ENCODE assay signal across 9 mouse cellular contexts in genomic region chr2:158030007-158030406, GRCm38 (mm10). TPM values are rescaled to one million over a fixed set of nuclear protein-coding genes. Genes with fewer than 3 reads are reported as not detected.
DNase-seq lines count a peak whose midpoint lies in the region; ATAC-seq and TF ChIP-seq lines count a peak whose summit lies in the region.
"Had no signal": no experiment of that assay in that cellular context is flagged by ENCODE, and none has a peak within 500 bp of the region (broad histone marks: within the 10 kb centered on the region; RNA-seq: fewer than 3 reads in every experiment).

No protein-coding gene starts in this region.

- no peak overlapping the region for H3K27ac ChIP-seq in heart, embryonic 11.5 days (ENCODE audit: low read depth, low read length)
- no peak overlapping the region for H3K27ac ChIP-seq in ES-Bruce4 (ENCODE audit: insufficient read depth, low read length)
- no peak overlapping the region for H3K27ac ChIP-seq in heart, embryonic 16.5 days (ENCODE audit: low read length)
- peak overlapping the region; percentile 61; the same call in 1 of the 2 replicates for H3K27ac ChIP-seq in liver, embryonic 16.5 days (ENCODE audit: low read length)

- H3K9me3 ChIP-seq in heart, embryonic 11.5 days (replicated peaks; ENCODE audit: control insufficient read depth, low read length), result no peaks in the 10 kb centered on the region
- no peaks in the 10 kb centered on the region for H3K9me3 ChIP-seq in ES-Bruce4 (replicated peaks; ENCODE audit: control insufficient read depth, insufficient read depth, low read length, poor library complexity, severe bottlenecking)
- H3K9me3 ChIP-seq in heart, embryonic 16.5 days (replicated peaks; ENCODE audit: control insufficient read depth, low read length), result no peaks in the 10 kb centered on the region
- no peaks in the 10 kb centered on the region for H3K9me3 ChIP-seq in liver, embryonic 16.5 days (replicated peaks; ENCODE audit: control insufficient read depth, low read length)

- no peak for DNase-seq in heart, adult 8-10 months (ENCODE audit: low spot score)
- no peak for DNase-seq in embryo, embryonic 9.5 days (ENCODE audit: extremely low spot score)
- no peak for DNase-seq in frontal cortex, postnatal 25 days (ENCODE audit: low spot score in 2 of 2)
- DNase-seq in gastrocnemius, adult 18-20 months (ENCODE audit: low spot score), result no peak
- DNase-seq: cerebellum, postnatal 14 days had no signal

- ATAC-seq in heart, embryonic 11.5 days (replicated peaks; ENCODE audit: insufficient number of reproducible peaks, low FRiP score, low TSS enrichment), result no peak
- no peak for ATAC-seq in heart, embryonic 16.5 days (replicated peaks; ENCODE audit: extremely low read depth, insufficient read depth, low FRiP score)
- ATAC-seq in liver, embryonic 16.5 days (ENCODE audit: low read depth), result no peak

- no peak overlapping the region for H3K9ac ChIP-seq in heart, embryonic 11.5 days (ENCODE audit: low read depth, low read length)
- H3K9ac ChIP-seq in ES-Bruce4 (ENCODE audit: low read depth, poor library complexity, severe bottlenecking), result peak overlapping the region; percentile 67; the same call in 1 of the 2 replicates
- peak overlapping the region; percentile 98; the same call in 1 of the 2 replicates for H3K9ac ChIP-seq in heart, embryonic 16.5 days (ENCODE audit: low read length)
- peak overlapping the region; percentile 97 for H3K9ac ChIP-seq in liver, embryonic 16.5 days (ENCODE audit: low read depth, low read length)

- H3K4me2 ChIP-seq in heart, embryonic 11.5 days, result peak overlapping the region; percentile 83
- H3K4me2 ChIP-seq in heart, embryonic 16.5 days (ENCODE audit: low read depth, low read length), result peak overlapping the region; percentile 91
- peak overlapping the region; percentile 62 for H3K4me2 ChIP-seq in liver, embryonic 16.5 days (ENCODE audit: low read depth, low read length)

- H3K4me3 ChIP-seq in heart, embryonic 11.5 days (ENCODE audit: low read depth, low read length), result peak overlapping the region; percentile 91
- H3K4me3 ChIP-seq in ES-Bruce4 (ENCODE audit: low read depth, low read length), result no peak overlapping the region
- peak overlapping the region; percentile 99 for H3K4me3 ChIP-seq in heart, embryonic 16.5 days (ENCODE audit: low read length)
- peak overlapping the region; percentile 86 for H3K4me3 ChIP-seq in liver, embryonic 16.5 days (ENCODE audit: low read depth, low read length)

- H3K4me1 ChIP-seq in heart, embryonic 11.5 days (ENCODE audit: control insufficient read depth, insufficient read depth, low read length), result peaks cover 23% of the 10 kb centered on the region
- H3K4me1 ChIP-seq in ES-Bruce4 (ENCODE audit: control insufficient read depth, insufficient read depth, low read length), result peaks cover 3% of the 10 kb centered on the region
- peaks cover 26% of the 10 kb centered on the region for H3K4me1 ChIP-seq in heart, embryonic 16.5 days (ENCODE audit: control insufficient read depth, insufficient read depth, low read length)
- peaks cover 41% of the 10 kb centered on the region for H3K4me1 ChIP-seq in liver, embryonic 16.5 days (ENCODE audit: control insufficient read depth, low read depth, low read length)

- no peak for TF ChIP-seq POLR2A in ES-Bruce4 (IDR thresholded peaks at IDR 0.05; ENCODE audit: insufficient read depth, low read length)

- no peaks in the 10 kb centered on the region for H3K36me3 ChIP-seq in heart, embryonic 11.5 days (ENCODE audit: control insufficient read depth, insufficient read depth, low read length)
- H3K36me3 ChIP-seq in ES-Bruce4 (ENCODE audit: control insufficient read depth, insufficient read depth, low read length, poor library complexity, severe bottlenecking), result no peaks in the 10 kb centered on the region
- no peaks in the 10 kb centered on the region for H3K36me3 ChIP-seq in heart, embryonic 16.5 days (ENCODE audit: control insufficient read depth, insufficient read depth)
- H3K36me3 ChIP-seq in liver, embryonic 16.5 days (ENCODE audit: control insufficient read depth, insufficient read depth), result no peaks in the 10 kb centered on the region

- H3K27me3 ChIP-seq in heart, embryonic 11.5 days (ENCODE audit: control insufficient read depth, insufficient read depth, low read length), result no peaks in the 10 kb centered on the region
- H3K27me3 ChIP-seq in ES-Bruce4 (ENCODE audit: control insufficient read depth, insufficient read depth, low read length, poor library complexity, severe bottlenecking), result no peaks in the 10 kb centered on the region
- no peaks in the 10 kb centered on the region for H3K27me3 ChIP-seq in heart, embryonic 16.5 days (ENCODE audit: control insufficient read depth, insufficient read depth, low read length)
- H3K27me3 ChIP-seq in liver, embryonic 16.5 days (ENCODE audit: control insufficient read depth, insufficient read depth, low read depth, low read length), result no peaks in the 10 kb centered on the region

- WGBS in heart, embryonic 11.5 days (ENCODE audit: insufficient replicate concordance), result 84% methylated on average over 7 of the region's 7 CpGs
- WGBS in heart, embryonic 16.5 days, result 74% methylated on average over 7 of the region's 7 CpGs
- WGBS in liver, embryonic 16.5 days (ENCODE audit: insufficient replicate concordance), result 53% methylated on average over 7 of the region's 7 CpGs

- TF ChIP-seq CTCF in ES-Bruce4 (IDR thresholded peaks at IDR 0.05; ENCODE audit: low read depth, low read length), result no peak

- no peak for TF ChIP-seq EP300 in ES-Bruce4 (IDR thresholded peaks at IDR 0.05; ENCODE audit: insufficient read depth, low read depth, low read length)

RNA-seq across cellular contexts. Expression of gene Rprd1b, which starts 1.7 kb away (rescaled TPM):
- 35.3 and 43.1 TPM in 2 replicates for polyA plus RNA-seq in heart, embryonic 11.5 days (2014; fragmentation: Nextera tagmentation; extraction: Ambion mirVana)
- total RNA-seq in heart, adult 8-10 months (2022), result 10 to 100 TPM; 25.3 to 30.1 (median 28.6) TPM
- 17.4 and 18.6 TPM in 2 replicates for polyA plus RNA-seq in ES-Bruce4 (2011; ENCODE audit: insufficient read depth, insufficient read length, low read depth, missing spikeins)
- polyA plus RNA-seq in heart, embryonic 16.5 days (2015; fragmentation: Nextera tagmentation; extraction: Ambion mirVana), result 28.4 and 32.0 TPM in 2 replicates
- 25.1 and 26.6 TPM in 2 replicates for polyA plus RNA-seq in liver, embryonic 16.5 days (2015; fragmentation: Nextera tagmentation; extraction: Ambion mirVana)
- total RNA-seq in gastrocnemius, adult 18-20 months (2021), result 10 to 100 TPM; 23.2 to 29.3 TPM

RNA-seq across cellular contexts. Expression of gene Tti1, which starts 1.8 kb away (rescaled TPM):
- polyA plus RNA-seq in heart, embryonic 11.5 days (2014; fragmentation: Nextera tagmentation; extraction: Ambion mirVana), result 24.5 and 25.6 TPM in 2 replicates
- total RNA-seq in heart, adult 8-10 months (2022), result 10 to 100 TPM; 22.4 to 35.4 (median 29.9) TPM
- 44.6 and 48.5 TPM in 2 replicates for polyA plus RNA-seq in ES-Bruce4 (2011; ENCODE audit: insufficient read depth, insufficient read length, low read depth, missing spikeins)
- 24.2 and 25.4 TPM in 2 replicates for polyA plus RNA-seq in heart, embryonic 16.5 days (2015; fragmentation: Nextera tagmentation; extraction: Ambion mirVana)
- polyA plus RNA-seq in liver, embryonic 16.5 days (2015; fragmentation: Nextera tagmentation; extraction: Ambion mirVana), result 13.1 and 13.4 TPM in 2 replicates
- 10 to 100 TPM; 19.3 to 25.4 TPM for total RNA-seq in gastrocnemius, adult 18-20 months (2021)
